Mouse (Mus musculus): ENCODE results near the gene Lpcat2. TPM values are rescaled to one million over a fixed set of nuclear protein-coding genes. Genes with fewer than 3 reads are reported as not detected.

The Lpcat2 gene
- polyA plus RNA-seq, 1 experiment from 2014 or later = 4.3 TPM

- DNase-seq (ENCODE audit: low spot score) (no peak), ATAC-seq (replicated peaks; ENCODE audit: low FRiP score) (no peak)
- WGBS = 52% methylated on average over 1 of the region's 1 CpGs
- H3K36me3 ChIP-seq (ENCODE audit: control insufficient read depth, insufficient read depth, low read length) = no peaks in the 10 kb centered on the region
- no peaks in the 10 kb centered on the region for H3K4me1 ChIP-seq (replicated peaks; ENCODE audit: control insufficient read depth, insufficient read depth, low read length)
- H3K4me2 ChIP-seq = no peak overlapping the region
- no peak overlapping the region for H3K4me3 ChIP-seq (ENCODE audit: low read depth, low read length)
- H3K27ac ChIP-seq (ENCODE audit: low read depth, low read length) = no peak overlapping the region
- H3K9ac ChIP-seq (ENCODE audit: low read depth, low read length) = no peak overlapping the region
- no peaks in the 10 kb centered on the region for H3K9me3 ChIP-seq (ENCODE audit: control insufficient read depth, low read length)
- no peaks in the 10 kb centered on the region for H3K27me3 ChIP-seq (replicated peaks; ENCODE audit: control insufficient read depth, insufficient read depth, low read length)
Measured at GRCm38 (mm10) chr8:92896056-92896455, 40.9 kb downstream of the Lpcat2 start.

- 79% methylated on average over 5 of the region's 5 CpGs for WGBS
- H3K9me3 ChIP-seq (ENCODE audit: control insufficient read depth, low read length) = no peaks in the 10 kb centered on the region
- no peaks in the 10 kb centered on the region for H3K36me3 ChIP-seq (ENCODE audit: control insufficient read depth, insufficient read depth, low read length)
- H3K4me2 ChIP-seq = no peak overlapping the region
- no peak overlapping the region for H3K27ac ChIP-seq (ENCODE audit: low read depth, low read length)
- no peak overlapping the region for H3K4me3 ChIP-seq (ENCODE audit: low read depth, low read length)
- no peaks in the 10 kb centered on the region for H3K27me3 ChIP-seq (replicated peaks; ENCODE audit: control insufficient read depth, insufficient read depth, low read length)
- H3K9ac ChIP-seq (ENCODE audit: low read depth, low read length) = no peak overlapping the region
- ATAC-seq (replicated peaks; ENCODE audit: low FRiP score) = no peak
- no peak for DNase-seq (ENCODE audit: low spot score)
- H3K4me1 ChIP-seq (replicated peaks; ENCODE audit: control insufficient read depth, insufficient read depth, low read length) = no peaks in the 10 kb centered on the region
Measured at GRCm38 (mm10) chr8:92896611-92897010, 41.5 kb downstream of the Lpcat2 start.

GRCm38 (mm10) chr8:92897794-92898193, 42.7 kb downstream of the Lpcat2 start:
- WGBS = 70% methylated on average over 4 of the region's 4 CpGs
- no peak for DNase-seq (ENCODE audit: low spot score)
- H3K4me2 ChIP-seq = no peak overlapping the region
- H3K36me3 ChIP-seq (ENCODE audit: control insufficient read depth, insufficient read depth, low read length) = no peaks in the 10 kb centered on the region
- H3K9ac ChIP-seq (ENCODE audit: low read depth, low read length) = no peak overlapping the region
- H3K27me3 ChIP-seq (replicated peaks; ENCODE audit: control insufficient read depth, insufficient read depth, low read length) = no peaks in the 10 kb centered on the region
- ATAC-seq (replicated peaks; ENCODE audit: low FRiP score) = no peak
- no peak overlapping the region for H3K27ac ChIP-seq (ENCODE audit: low read depth, low read length)
- no peaks in the 10 kb centered on the region for H3K4me1 ChIP-seq (replicated peaks; ENCODE audit: control insufficient read depth, insufficient read depth, low read length)
- H3K4me3 ChIP-seq (ENCODE audit: low read depth, low read length) = no peak overlapping the region
- no peaks in the 10 kb centered on the region for H3K9me3 ChIP-seq (ENCODE audit: control insufficient read depth, low read length)

- Histone ChIP-seq H3K27me3 (replicated peaks; ENCODE audit: control insufficient read depth, insufficient read depth, low read length) (no peaks in the 10 kb centered on the region), H3K27ac (ENCODE audit: low read depth, low read length) (no peak overlapping the region), H3K9me3 (ENCODE audit: control insufficient read depth, low read length) (no peaks in the 10 kb centered on the region), H3K4me1 (replicated peaks; ENCODE audit: control insufficient read depth, insufficient read depth, low read length) (no peaks in the 10 kb centered on the region), H3K4me3 (ENCODE audit: low read depth, low read length) (no peak overlapping the region), H3K36me3 (ENCODE audit: control insufficient read depth, insufficient read depth, low read length) (no peaks in the 10 kb centered on the region), H3K9ac (ENCODE audit: low read depth, low read length) (no peak overlapping the region), H3K4me2 (no peak overlapping the region)
- WGBS = 86% methylated on average over 9 of the region's 9 CpGs
- ATAC-seq (replicated peaks; ENCODE audit: low FRiP score) (no peak), DNase-seq (ENCODE audit: low spot score) (no peak)
Measured at GRCm38 (mm10) chr8:92899590-92899989, 44.5 kb downstream of the Lpcat2 start.

DNA sequence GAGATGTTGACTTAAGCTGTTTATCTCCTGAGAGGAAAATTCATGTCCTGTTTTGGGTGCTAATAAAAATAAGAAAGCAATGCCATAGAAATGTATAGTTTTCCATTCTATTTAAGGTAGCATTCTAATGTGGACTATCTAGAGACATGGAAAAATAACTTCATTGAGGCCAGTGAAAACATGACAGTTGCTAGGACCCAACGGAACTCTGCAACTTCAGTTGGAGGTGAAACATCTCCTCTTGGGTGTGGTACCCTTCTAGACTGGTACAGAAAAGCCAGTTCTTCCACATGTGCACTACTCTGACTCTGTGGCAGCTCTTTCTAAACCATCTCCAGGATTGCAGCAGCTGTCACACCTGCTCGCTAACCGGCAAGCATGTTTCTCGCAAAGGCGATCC, 46.0 kb downstream of the Lpcat2 start, which contains the start of gene Capns2:
Gene Capns2, plus strand, starts transcription at position 301 of the 400 bp plus-strand sequence.
- WGBS = 97% methylated on average over 5 of the region's 5 CpGs
- DNase-seq (ENCODE audit: low spot score) (no peak), ATAC-seq (replicated peaks; ENCODE audit: low FRiP score) (no peak)

GRCm38 (mm10) chr8:92902981-92903380, 47.8 kb downstream of the Lpcat2 start:
- Histone ChIP-seq H3K36me3 (ENCODE audit: control insufficient read depth, insufficient read depth, low read length) (no peaks in the 10 kb centered on the region), H3K9me3 (ENCODE audit: control insufficient read depth, low read length) (no peaks in the 10 kb centered on the region), H3K4me2 (no peak overlapping the region), H3K27ac (ENCODE audit: low read depth, low read length) (no peak overlapping the region), H3K4me1 (replicated peaks; ENCODE audit: control insufficient read depth, insufficient read depth, low read length) (no peaks in the 10 kb centered on the region), H3K4me3 (ENCODE audit: low read depth, low read length) (no peak overlapping the region), H3K9ac (ENCODE audit: low read depth, low read length) (no peak overlapping the region), H3K27me3 (replicated peaks; ENCODE audit: control insufficient read depth, insufficient read depth, low read length) (no peaks in the 10 kb centered on the region)
- WGBS = 75% methylated on average over 2 of the region's 2 CpGs
- ATAC-seq (replicated peaks; ENCODE audit: low FRiP score) = no peak
- no peak for DNase-seq (ENCODE audit: low spot score)

More for the DNA sequence above, 46.0 kb downstream of the Lpcat2 start, which contains the start of gene Capns2:
- H3K9me3 ChIP-seq (ENCODE audit: control insufficient read depth, low read length) = no peaks in the 10 kb centered on the region
- no peak within 1 kb of the TSS for H3K4me2 ChIP-seq
- H3K36me3 ChIP-seq (ENCODE audit: control insufficient read depth, insufficient read depth, low read length) = no peaks in the 10 kb centered on the region
- H3K9ac ChIP-seq (ENCODE audit: low read depth, low read length) = no peak within 1 kb of the TSS
- no peaks in the 10 kb centered on the region for H3K4me1 ChIP-seq (replicated peaks; ENCODE audit: control insufficient read depth, insufficient read depth, low read length)
- no peaks in the 10 kb centered on the region for H3K27me3 ChIP-seq (replicated peaks; ENCODE audit: control insufficient read depth, insufficient read depth, low read length)
- no peak within 1 kb of the TSS for H3K4me3 ChIP-seq (ENCODE audit: low read depth, low read length)
- H3K27ac ChIP-seq (ENCODE audit: low read depth, low read length) = no peak within 1 kb of the TSS

DNA sequence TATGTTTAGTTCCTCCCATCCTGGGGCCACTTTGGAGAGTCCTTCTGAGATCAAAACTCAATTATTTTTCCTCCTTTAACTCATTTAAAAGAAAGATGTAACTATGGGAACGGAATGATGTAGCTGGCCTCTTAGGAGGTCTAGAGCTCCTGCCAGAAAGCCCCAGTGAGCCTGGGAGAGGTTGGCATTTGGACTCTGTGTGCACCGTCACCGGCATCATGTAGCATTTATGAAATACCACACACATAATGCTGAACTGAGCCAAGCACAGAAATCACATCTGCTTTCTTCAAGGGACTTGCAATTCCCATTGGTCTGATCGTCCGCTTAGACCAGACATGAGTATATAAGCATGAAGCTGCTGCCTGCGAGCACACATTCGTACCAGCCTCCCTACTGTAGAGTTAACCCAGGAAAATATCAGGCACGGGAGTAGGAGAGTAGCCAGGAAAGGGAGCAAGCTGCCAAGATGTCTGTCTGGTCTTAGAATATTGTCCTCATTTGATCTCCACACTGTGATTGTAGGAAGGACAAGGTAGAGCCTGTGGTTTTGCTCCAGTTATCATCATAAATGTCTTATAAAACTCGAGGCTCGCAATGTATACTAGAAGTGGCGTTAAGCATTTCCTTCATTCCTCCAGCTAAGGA, 48.5 kb downstream of the Lpcat2 start:
- Histone ChIP-seq H3K4me1 (replicated peaks; ENCODE audit: control insufficient read depth, insufficient read depth, low read length) (no peaks in the 10 kb centered on the region), H3K4me2 (no peak overlapping the region), H3K9ac (ENCODE audit: low read depth, low read length) (no peak overlapping the region), H3K27me3 (replicated peaks; ENCODE audit: control insufficient read depth, insufficient read depth, low read length) (no peaks in the 10 kb centered on the region), H3K27ac (ENCODE audit: low read depth, low read length) (no peak overlapping the region), H3K36me3 (ENCODE audit: control insufficient read depth, insufficient read depth, low read length) (no peaks in the 10 kb centered on the region), H3K4me3 (ENCODE audit: low read depth, low read length) (no peak overlapping the region), H3K9me3 (ENCODE audit: control insufficient read depth, low read length) (no peaks in the 10 kb centered on the region)
- 86% methylated on average over 11 of the region's 11 CpGs for WGBS
- ATAC-seq (replicated peaks; ENCODE audit: low FRiP score) (no peak), DNase-seq (ENCODE audit: low spot score) (no peak)

- H3K9ac ChIP-seq (ENCODE audit: low read depth, low read length) = no peak overlapping the region
- no peak overlapping the region for H3K27ac ChIP-seq (ENCODE audit: low read depth, low read length)
- H3K4me3 ChIP-seq (ENCODE audit: low read depth, low read length) = no peak overlapping the region
- DNase-seq (ENCODE audit: low spot score) = no peak
- no peaks in the 10 kb centered on the region for H3K36me3 ChIP-seq (ENCODE audit: control insufficient read depth, insufficient read depth, low read length)
- H3K9me3 ChIP-seq (ENCODE audit: control insufficient read depth, low read length) = no peaks in the 10 kb centered on the region
- ATAC-seq (replicated peaks; ENCODE audit: low FRiP score) = no peak
- no peak overlapping the region for H3K4me2 ChIP-seq
- 90% methylated on average over 9 of the region's 9 CpGs for WGBS
- no peaks in the 10 kb centered on the region for H3K4me1 ChIP-seq (replicated peaks; ENCODE audit: control insufficient read depth, insufficient read depth, low read length)
- H3K27me3 ChIP-seq (replicated peaks; ENCODE audit: control insufficient read depth, insufficient read depth, low read length) = no peaks in the 10 kb centered on the region
Measured at GRCm38 (mm10) chr8:92906553-92906952, 51.4 kb downstream of the Lpcat2 start.

DNA sequence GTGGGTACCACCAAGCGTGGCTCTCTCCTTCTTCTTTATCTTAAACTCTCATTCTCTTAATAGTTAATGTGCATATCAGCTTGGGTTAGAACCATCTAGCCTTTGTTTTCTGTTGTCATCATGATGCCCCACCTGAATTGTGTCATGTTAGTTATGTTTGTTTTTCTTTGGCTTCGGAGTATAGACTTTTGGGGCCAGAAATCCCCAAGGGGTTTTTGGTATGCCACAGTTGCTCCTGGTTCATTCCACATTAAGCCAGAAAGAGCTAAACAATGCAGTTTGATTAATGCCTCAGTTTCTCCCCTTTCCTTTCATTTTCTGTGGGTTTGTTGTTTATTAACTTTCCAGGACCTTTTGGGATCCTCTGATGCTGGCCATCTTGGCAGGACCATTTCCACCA, 53.3 kb downstream of the Lpcat2 start:
- no peaks in the 10 kb centered on the region for H3K9me3 ChIP-seq (ENCODE audit: control insufficient read depth, low read length)
- DNase-seq (ENCODE audit: low spot score) (no peak), ATAC-seq (replicated peaks; ENCODE audit: low FRiP score) (no peak)
- no peak overlapping the region for H3K4me2 ChIP-seq
- H3K4me3 ChIP-seq (ENCODE audit: low read depth, low read length) = no peak overlapping the region
- no peak overlapping the region for H3K9ac ChIP-seq (ENCODE audit: low read depth, low read length)
- no peak overlapping the region for H3K27ac ChIP-seq (ENCODE audit: low read depth, low read length)
- no peaks in the 10 kb centered on the region for H3K4me1 ChIP-seq (replicated peaks; ENCODE audit: control insufficient read depth, insufficient read depth, low read length)
- no peaks in the 10 kb centered on the region for H3K36me3 ChIP-seq (ENCODE audit: control insufficient read depth, insufficient read depth, low read length)
- no peaks in the 10 kb centered on the region for H3K27me3 ChIP-seq (replicated peaks; ENCODE audit: control insufficient read depth, insufficient read depth, low read length)
- WGBS = 89% methylated on average over 2 of the region's 2 CpGs
